Mouse (Mus musculus) testis, adult 2 months (tissue): ENCODE data around the gene Gm42906. TPM values are rescaled to one million over a fixed set of nuclear protein-coding genes. Genes with fewer than 3 reads are reported as not detected.

Experiments used
- H3K27ac ChIP-seq: fragments of 200-500 bp; 2 replicates; pipeline ENCODE4 v1.5.1; 2012; ENCODE audit warnings: low read depth, low read length; ENCODE audit not compliant: control insufficient read depth, insufficient read depth
- H3K27me3 ChIP-seq: fragments of 200-500 bp; 2 replicates; pipeline ENCODE4 v1.6.1; 2012; ENCODE audit warnings: mild to moderate bottlenecking, low read length, moderate library complexity; ENCODE audit not compliant: control insufficient read depth, insufficient read depth
- H3K36me3 ChIP-seq: fragments of 200-500 bp; 2 replicates; pipeline ENCODE4 v1.6.1; 2012; ENCODE audit warnings: mild to moderate bottlenecking, low read length; ENCODE audit not compliant: control insufficient read depth, insufficient read depth
- H3K4me1 ChIP-seq: fragments of 200-500 bp; 2 replicates; pipeline ENCODE4 v1.6.1; 2012; ENCODE audit warnings: low read length; ENCODE audit not compliant: control insufficient read depth, insufficient read depth
- H3K4me3 ChIP-seq: fragments of 200-500 bp; 2 replicates; pipeline ENCODE4 v1.5.1; 2012; ENCODE audit warnings: low read depth, mild to moderate bottlenecking, low read length, moderate library complexity, mixed read lengths; ENCODE audit not compliant: control insufficient read depth
- CTCF ChIP-seq: fragments of 200-500 bp; IDR thresholded peaks from 2 replicates; pipeline ENCODE4 v1.5.1; 2012; ENCODE audit warnings: low read depth, mild to moderate bottlenecking, inconsistent platforms, low read length, moderate library complexity; ENCODE audit not compliant: control insufficient read depth, insufficient read depth, insufficient replicate concordance
- POLR2A ChIP-seq: fragments of 200-500 bp; IDR thresholded peaks from 2 replicates; pipeline ENCODE4 v1.6.1; 2012; ENCODE audit warnings: low read depth, mild to moderate bottlenecking, inconsistent platforms, low read length, moderate library complexity; ENCODE audit not compliant: control insufficient read depth
- polyA plus RNA-seq: library from polyadenylated mRNA; depleted of rRNA; stranded (reverse); fragments of >200 nt; gene quantifications from 2 replicates; pipeline ENCODE4 v1.2.3, GENCODE M21; 2012

The Gm42906 gene
- polyA plus RNA-seq, 1 experiment = not detected

GRCm38 (mm10) chr5:151393821-151394662, 33.9 kb downstream of the Gm42906 start:
- no peak overlapping the region for H3K27ac ChIP-seq
- TF ChIP-seq CTCF (no peak), POLR2A (no peak)

GRCm38 (mm10) chr5:151389827-151390226, 38.1 kb downstream of the Gm42906 start:
- Histone ChIP-seq H3K27me3 (no peaks in the 10 kb centered on the region), H3K36me3 (no peaks in the 10 kb centered on the region), H3K4me3 (no peak overlapping the region), H3K27ac (no peak overlapping the region), H3K4me1 (no peaks in the 10 kb centered on the region)
- TF ChIP-seq CTCF (no peak), POLR2A (no peak)

More at GRCm38 (mm10) chr5:151393821-151394662, 33.9 kb downstream of the Gm42906 start:
- no peak overlapping the region for H3K4me3 ChIP-seq
- H3K36me3 ChIP-seq = no peaks in the 10 kb centered on the region
- H3K4me1 ChIP-seq = no peaks in the 10 kb centered on the region
- no peaks in the 10 kb centered on the region for H3K27me3 ChIP-seq

GRCm38 (mm10) chr5:151379896-151380295, 48.1 kb downstream of the Gm42906 start:
- Histone ChIP-seq H3K4me1 (no peaks in the 10 kb centered on the region), H3K27ac (no peak overlapping the region)
- no peak for TF ChIP-seq CTCF
- no peak for TF ChIP-seq POLR2A

GRCm38 (mm10) chr5:151379210-151379609, 48.8 kb downstream of the Gm42906 start:
- Histone ChIP-seq H3K4me1 (no peaks in the 10 kb centered on the region), H3K27me3 (no peaks in the 10 kb centered on the region), H3K4me3 (no peak overlapping the region), H3K36me3 (no peaks in the 10 kb centered on the region), H3K27ac (no peak overlapping the region)
- TF ChIP-seq POLR2A (no peak), CTCF (no peak)

More at GRCm38 (mm10) chr5:151379896-151380295, 48.1 kb downstream of the Gm42906 start:
- Histone ChIP-seq H3K27me3 (no peaks in the 10 kb centered on the region), H3K4me3 (no peak overlapping the region), H3K36me3 (no peaks in the 10 kb centered on the region)

GRCm38 (mm10) chr5:151376931-151377330, 51.0 kb downstream of the Gm42906 start:
- Histone ChIP-seq H3K4me1 (no peaks in the 10 kb centered on the region), H3K27ac (no peak overlapping the region), H3K36me3 (no peaks in the 10 kb centered on the region), H3K4me3 (no peak overlapping the region), H3K27me3 (no peaks in the 10 kb centered on the region)
- no peak for TF ChIP-seq CTCF
- no peak for TF ChIP-seq POLR2A

GRCm38 (mm10) chr5:151374825-151375224, 53.1 kb downstream of the Gm42906 start:
- Histone ChIP-seq H3K36me3 (no peaks in the 10 kb centered on the region), H3K4me3 (no peak overlapping the region), H3K27ac (no peak overlapping the region), H3K4me1 (no peaks in the 10 kb centered on the region), H3K27me3 (no peaks in the 10 kb centered on the region)
- no peak for TF ChIP-seq CTCF
- no peak for TF ChIP-seq POLR2A

- H3K27ac ChIP-seq = no peak overlapping the region
- H3K4me1 ChIP-seq = peaks cover 4% of the 10 kb centered on the region; the same call in 1 of the 2 replicates
- H3K4me3 ChIP-seq = no peak overlapping the region
- no peak for TF ChIP-seq CTCF
- TF ChIP-seq POLR2A = no peak
- no peaks in the 10 kb centered on the region for H3K27me3 ChIP-seq
- no peaks in the 10 kb centered on the region for H3K36me3 ChIP-seq
These were observed 56.8 kb downstream of the Gm42906 start for GRCm38 (mm10) chr5:151371130-151371529.

GRCm38 (mm10) chr5:151369306-151369721, 58.6 kb downstream of the Gm42906 start:
- H3K27me3 ChIP-seq = no peaks in the 10 kb centered on the region
- H3K4me1 ChIP-seq = peaks cover 4% of the 10 kb centered on the region; the same call in 1 of the 2 replicates
- no peaks in the 10 kb centered on the region for H3K36me3 ChIP-seq
- peak overlapping the region; percentile 87; the same call in 1 of the 2 replicates for H3K4me3 ChIP-seq
- peak overlapping the region; percentile 90 for H3K27ac ChIP-seq
- no peak for TF ChIP-seq CTCF
- no peak for TF ChIP-seq POLR2A
